Mouse (Mus musculus): ENCODE results near the gene Vps41.
A peak's percentile ranks its signal among the peaks of the same experiment; 100 is the strongest.

The Vps41 gene

DNA sequence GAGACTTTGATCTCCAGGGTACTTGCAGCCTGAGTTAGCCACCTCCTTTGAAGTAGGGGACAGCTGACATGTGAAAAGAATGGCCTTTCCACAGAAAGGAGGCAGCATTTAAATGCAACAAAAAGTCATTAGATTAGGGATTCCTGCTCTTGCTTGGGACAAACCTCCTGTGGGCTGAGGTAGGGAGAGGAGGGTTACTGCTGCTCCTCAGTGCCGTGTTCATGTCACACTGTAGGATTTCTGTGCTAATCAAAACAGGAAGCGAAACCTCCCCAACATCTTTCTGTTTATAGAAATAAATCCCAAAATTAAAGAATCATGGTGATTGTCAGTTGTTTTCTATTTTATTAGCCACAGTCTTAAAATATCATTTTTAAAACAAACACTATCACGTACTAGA lies 77.4 kb downstream of the Vps41 start:
- DNase-seq (ENCODE audit: extremely low spot score) = no peak

DNA sequence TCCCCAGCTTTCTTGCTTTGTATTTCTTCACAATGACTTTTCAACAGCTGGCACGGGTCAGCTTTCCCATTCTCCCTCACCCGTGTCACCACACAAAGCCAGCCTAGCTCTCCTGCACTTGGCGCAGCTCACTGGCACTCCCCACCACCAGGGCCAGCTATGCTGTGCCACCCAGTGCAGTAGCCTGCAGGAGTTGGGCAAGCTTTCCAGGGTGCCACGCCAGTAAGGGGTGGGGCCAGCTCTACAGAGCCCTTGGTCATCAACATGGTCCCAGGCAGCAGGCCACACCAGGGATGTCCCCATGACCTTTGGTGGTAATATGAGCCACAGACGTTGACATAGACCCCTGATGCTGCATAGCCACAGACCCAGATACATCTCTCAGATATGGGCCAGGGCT lies 80.5 kb downstream of the Vps41 start:
- no peak for DNase-seq (ENCODE audit: extremely low spot score)

DNA sequence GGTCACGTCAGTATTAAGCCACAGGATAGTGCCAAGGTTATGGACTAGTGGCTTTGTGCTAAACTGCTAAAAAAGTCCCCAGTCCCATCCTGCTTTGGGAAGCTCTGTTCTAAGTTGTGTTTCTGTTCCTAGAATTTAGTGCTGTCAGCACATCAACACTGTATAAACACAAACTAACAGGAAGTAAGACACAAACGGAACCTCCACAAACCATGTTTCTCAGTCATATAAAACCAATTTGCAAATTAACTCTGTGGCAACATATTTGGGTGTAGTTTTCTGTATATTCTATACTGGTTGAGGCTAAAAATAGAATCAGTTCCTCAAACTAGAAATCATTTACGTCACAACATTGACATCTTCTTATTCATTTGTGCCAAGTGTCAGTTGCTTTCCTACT lies 83.3 kb downstream of the Vps41 start:
- DNase-seq (ENCODE audit: extremely low spot score) = no peak

DNA sequence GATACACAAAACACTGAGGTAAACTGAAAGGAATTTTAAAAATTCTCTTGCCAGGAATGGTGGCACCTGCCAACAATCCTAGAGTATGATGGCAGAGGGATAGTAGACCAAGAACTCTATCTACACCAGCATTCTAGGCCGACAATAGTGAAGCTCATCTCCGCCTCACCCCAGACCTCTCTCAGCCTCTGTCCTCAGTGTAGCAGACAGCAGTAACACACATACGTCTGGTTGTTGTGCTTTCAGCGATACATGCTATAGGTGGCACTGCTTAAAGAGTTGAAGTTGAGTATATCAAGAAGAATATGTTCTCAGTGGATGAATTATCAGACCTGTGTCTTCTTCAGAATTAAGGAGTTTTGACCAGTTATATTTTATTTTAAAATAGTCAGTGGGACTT lies 92.4 kb downstream of the Vps41 start:
- DNase-seq (ENCODE audit: extremely low spot score) = no peak

DNA sequence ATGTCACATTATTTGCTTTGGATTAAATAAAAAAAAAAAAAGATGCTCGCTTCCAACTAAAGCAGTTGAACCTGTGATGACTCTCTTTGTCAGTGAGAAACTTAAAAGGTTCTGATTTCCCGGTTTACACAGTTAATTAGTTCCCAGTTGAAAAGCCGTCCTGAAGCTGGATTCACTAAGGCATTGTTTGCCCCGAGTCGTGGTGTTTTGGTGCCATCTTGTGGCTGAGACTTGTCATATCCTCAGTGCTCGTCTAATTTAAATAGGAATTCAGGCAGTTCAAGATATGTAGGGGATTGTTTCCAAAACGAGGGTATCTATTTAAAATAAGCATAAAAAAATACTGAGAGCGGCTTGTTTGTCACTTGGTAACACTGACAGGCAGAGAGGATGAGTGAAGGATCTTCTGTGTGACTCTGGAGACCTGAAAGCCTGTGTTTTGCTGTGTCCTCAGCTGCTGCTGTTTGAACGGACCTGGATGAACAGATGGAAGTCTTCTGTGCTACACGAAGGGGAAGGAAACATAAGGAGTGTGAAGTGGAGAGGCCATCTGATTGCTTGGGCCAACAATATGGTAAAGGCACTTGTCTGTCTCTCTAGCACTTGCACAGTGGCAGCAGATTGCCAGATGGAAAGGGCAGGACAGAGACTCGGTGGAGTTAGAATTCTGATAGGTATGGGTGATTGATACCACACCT lies 93.0 kb downstream of the Vps41 start:
- peak; percentile 76 for DNase-seq (ENCODE audit: extremely low spot score)

DNA sequence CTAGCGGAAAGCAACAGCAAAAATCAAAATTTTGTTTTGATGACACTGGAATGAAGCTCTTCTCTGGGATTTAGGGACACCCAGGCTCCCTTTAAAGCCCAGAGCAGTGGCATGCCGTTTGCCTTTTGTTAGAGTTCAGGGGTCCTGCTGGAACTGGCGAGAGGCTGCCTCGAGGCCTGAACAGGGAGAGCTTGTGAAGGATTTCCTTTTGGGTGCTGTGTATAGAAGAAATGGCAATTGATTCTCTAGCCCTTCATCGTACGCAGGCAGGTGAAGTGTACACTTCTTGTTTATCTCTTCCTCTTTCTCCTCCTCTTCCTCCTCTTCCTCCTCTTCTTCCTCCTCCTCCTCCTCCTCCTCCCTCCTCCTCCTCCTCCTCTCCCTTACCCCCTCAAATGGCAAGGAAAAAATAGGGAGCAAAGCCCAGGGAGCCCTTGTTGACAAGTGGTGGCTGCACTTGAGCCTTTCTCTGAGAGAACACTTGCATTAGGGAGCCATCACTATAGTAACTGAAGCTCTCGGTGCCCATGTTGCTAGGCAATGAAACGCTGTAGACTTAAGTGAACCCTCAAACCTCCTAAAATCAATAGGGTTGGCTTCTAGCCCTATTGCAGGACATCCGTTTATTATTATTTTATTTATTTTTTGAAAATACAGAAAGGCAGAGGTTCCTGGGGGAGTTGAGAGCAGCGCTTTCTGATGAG lies 107.5 kb downstream of the Vps41 start:
- DNase-seq (ENCODE audit: extremely low spot score) = no peak

DNA sequence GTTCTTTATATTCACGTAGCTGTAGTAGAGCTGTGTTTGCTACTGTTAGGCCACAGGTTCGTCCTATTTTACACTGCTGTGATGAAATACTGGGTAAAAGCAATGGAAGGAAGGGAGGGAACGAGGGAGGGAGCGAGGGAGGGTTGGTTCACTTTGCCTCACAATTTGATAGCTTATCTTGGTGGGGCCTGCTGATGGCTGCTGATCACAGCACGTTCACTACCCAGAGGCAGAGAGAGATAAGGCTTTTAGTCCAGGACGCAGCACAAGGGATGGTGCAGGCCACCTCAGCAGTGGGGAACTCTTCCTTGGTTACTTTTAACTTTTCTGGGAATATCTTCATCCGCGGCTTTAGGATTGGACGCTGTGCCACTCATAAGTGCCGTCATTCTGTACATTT lies 109.9 kb downstream of the Vps41 start:
- no peak for DNase-seq (ENCODE audit: extremely low spot score)

DNA sequence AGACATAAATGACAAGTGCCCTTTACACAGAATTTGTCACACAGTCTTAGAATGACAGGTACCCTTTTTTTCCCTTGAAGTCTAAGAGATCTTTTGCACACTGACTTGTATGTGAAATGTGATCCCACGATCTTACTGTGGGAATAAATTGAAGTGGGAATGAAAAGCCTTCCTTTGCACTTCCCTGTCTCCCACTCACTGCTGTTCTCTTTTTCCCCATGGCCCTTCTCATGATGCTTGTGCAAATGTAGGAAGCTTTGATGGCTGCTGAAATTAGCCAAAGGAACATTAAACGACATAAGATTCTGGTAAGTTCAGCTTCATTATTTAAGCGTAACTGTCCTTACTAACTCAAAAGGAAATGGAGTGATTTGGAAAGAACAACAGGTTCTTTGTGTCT lies 113.4 kb downstream of the Vps41 start:
- no peak for DNase-seq (ENCODE audit: extremely low spot score)

DNA sequence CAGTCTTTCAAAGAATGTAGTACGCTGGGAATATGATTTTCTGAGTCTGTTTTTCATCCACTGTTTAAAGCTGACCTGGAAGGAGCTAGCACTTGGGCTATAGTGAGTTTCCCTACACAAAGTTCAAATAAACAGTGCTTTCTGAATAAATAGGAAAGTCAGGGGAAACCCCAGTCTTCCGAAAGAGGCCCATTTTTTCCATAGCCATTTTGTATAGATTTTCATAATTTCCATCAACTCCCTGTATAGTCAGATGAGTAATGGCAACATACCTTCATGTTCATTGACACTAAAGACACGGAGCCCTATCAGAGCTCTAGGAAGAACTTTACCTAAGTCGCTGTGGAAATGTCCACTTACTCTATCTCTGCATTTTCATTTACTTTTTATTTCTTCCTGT lies 122.1 kb downstream of the Vps41 start:
- DNase-seq (ENCODE audit: extremely low spot score) = no peak

DNA sequence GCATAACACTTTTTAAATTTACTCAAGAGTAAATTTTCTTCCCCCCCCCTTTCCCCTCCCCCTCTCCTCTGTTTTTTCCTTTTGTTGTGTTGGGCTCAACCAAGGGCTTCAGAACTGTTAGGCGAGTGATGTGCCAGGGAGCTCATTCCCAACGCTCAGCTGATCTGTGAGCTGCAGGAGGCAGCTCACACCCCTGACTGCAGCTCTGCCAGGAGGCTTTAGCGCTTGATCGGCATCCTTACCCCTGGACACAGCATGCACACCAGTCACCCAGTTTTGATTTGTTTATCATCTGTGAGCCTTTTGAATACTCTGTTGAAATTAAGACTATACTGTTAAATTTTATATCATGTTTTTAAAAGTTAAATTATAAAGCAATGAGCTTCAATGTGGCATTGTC lies 123.3 kb downstream of the Vps41 start:
- DNase-seq (ENCODE audit: extremely low spot score) = no peak

DNA sequence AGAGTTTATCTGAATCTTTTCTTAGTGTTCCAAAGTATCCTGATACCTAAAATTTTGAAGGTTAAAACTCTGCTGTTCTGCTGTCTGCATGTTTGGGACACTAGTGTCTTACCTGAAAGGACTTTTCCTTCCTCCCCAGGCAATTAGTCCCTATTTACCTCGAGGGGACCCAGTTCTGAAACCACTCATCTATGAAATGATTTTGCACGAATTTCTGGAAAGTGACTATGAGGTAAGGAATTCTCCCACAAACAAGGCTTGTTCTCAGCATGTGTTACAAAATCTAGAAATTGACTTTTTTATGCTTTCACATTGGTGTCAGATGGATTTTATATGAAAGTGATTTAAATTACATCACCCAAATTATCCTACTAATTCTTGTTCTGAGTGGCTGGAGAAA lies 123.9 kb downstream of the Vps41 start:
- DNase-seq (ENCODE audit: extremely low spot score) = no peak

DNA sequence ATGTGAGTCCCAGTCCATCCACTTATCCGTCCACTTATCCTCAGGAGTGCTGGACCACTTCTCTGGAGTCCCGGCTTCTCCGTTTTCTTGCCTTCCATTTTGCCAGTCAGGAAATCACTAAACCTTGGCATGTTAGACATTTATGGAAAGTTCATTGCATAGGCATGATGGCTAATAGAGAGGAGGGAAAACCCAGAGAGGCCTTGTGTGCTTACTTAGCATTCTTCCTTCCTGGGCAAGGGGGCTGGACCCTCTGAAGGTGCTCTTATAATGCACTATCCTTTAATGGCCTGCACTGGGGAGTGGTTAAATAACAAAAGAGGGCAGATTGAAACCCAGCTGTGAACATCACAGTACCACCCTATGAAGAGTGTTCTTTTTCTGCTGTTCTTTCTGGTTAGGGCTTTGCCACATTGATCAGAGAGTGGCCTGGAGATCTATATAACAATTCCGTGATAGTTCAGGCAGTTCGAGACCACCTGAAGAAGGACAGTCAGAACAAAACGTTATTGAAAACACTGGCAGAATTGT lies 124.7 kb downstream of the Vps41 start:
- no peak for DNase-seq (ENCODE audit: extremely low spot score)

DNA sequence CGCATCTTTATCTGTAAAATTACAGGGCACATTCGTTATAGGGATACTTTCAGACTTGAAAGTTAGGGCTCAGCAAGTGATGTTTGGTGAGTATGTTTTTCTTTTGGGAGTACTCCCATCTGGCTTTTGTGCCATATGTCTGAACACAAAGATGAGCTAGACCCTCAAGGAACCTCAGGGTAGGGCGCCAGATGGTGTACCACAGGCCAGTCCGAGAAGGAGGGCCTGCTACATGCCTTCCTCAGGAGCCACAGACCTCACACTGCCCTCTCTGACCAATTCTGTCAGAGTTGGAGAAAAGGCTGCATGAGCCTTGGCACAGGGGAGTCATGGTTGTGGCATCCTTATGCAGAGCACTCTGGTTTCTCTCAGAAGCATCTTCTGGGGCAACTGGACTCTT lies 125.5 kb downstream of the Vps41 start:
- DNase-seq (ENCODE audit: extremely low spot score) = no peak

DNA sequence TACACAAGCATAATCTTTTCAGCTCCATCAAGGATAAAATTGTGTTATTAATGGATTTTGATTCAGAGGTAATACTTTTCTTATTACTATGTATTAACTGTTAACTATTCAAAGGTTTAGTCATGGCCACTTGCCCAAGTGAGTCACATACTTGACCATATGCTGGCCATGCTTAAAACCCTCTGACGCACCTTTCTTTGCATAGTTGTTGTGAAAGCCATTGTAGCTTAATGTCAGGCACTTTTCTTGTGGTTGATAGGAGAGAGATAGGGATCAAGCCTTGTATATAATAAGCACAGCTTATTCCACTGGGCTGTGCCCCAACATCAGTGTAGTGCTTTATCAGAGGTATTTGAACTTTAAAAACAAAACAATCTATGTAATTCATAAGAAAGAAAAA lies 126.5 kb downstream of the Vps41 start:
- no peak for DNase-seq (ENCODE audit: extremely low spot score)

DNA sequence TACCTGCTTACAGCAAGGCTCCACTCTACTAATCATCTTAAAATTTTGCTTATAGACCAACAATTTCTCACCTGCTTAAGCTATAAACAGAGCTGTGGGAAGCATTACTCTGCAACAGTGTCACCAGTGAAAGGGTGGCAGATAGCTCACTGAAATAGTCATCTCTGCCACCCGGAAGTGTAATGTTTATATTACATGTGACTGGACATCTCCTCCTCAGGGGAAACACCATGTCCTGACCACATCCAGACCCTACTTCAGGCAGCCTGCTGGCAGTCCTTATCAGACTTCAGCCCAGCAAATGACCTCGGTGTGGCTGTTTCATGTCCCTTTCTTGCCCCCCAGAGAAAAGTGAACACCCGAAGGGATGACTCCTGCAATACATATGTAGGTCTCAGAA lies 130.3 kb downstream of the Vps41 start:
- no peak for DNase-seq (ENCODE audit: extremely low spot score)

DNA sequence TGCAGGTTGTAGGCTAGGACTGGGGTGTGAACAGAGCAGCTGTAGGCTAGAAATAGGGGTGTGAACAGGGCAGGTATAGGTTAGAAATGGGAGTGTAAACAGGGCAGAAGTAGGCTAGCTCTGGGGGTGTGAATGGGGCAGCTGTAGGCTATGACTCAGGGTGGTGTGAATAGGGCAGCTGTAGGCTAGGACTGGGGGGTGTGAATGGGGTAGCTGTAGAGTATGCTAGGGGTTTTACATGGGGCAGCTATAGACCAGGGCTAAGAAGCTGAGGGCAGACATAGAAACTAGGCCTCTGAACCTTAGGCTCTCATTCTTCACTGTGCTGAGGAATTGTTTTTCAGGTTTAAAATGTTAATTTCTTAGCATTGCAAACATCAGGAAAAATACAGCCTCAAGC lies 132.5 kb downstream of the Vps41 start:
- DNase-seq (ENCODE audit: extremely low spot score) = no peak

DNA sequence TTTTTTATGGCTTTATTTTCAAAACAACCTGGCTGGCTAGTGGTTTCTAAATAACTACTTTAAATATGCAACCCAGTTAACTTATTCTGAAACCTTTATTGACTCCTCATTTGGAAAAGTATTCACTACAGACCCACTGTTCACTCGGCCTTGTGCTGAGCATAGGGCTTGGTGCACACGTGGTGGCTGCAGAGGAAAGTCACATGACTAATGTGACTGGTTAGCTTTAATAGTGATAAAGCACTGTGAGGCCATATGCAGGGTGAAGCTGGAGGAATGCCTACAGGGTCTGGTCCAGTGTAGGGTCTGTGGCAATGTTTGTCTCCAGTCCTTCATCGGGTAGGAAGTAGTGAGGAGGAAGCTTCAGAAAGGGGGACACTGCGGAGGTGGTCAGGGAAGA lies 134.1 kb downstream of the Vps41 start:
- no peak for DNase-seq (ENCODE audit: extremely low spot score)

DNA sequence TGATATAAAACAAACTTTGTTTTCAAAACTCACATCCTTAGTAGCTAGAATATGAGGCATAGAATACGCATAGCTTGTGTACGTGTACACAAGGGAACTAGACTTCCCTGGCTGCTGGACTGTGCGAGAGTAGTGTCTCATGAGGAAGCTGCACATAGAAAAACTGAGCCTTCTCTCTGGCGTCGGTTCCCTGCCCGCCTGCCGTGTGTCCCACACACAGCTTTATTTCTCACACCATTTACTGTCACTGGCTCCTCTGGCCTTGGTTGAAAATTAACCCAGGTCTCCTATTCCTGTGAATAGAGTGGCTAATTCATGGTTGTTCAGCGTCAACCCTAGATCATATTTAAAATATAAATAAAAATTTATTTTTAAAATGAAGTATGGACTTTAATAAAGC lies 135.6 kb downstream of the Vps41 start:
- no peak for DNase-seq (ENCODE audit: extremely low spot score)

DNA sequence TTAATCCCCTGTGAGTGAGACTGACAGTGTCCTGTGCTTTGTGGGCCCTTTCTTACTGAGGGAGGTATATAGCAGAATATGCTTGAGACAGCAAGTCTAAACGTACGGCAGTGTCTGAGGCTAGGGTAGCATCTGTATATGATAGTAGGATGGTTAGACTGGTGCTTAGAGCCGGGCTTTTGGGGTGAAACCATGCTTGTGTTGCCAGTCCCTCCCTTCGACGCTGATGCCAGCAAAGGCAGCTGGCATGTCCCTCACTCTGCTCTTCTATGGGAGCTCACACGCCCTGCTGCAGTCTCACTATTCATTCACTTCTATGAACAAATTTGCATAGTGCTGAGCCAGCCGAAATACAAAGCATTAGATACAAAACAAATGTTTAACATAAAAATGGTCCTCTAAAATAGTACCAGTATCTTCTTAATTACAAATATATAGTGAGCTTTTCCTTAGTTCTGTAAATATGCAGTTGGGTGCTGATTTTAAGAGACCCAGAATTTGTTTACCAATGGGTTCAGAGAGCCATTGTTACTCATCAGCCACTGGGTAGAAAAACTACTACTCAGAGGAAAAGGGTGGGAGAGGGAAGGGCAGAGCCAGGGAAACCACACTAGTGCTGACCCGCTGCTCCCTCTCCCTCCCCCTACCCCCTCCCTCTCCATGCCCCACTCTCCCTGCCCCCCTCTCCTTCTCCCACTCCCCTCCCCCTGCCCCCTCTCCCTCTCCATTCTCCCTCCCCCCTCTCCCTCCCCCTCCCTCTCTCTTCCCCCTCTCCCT lies 139.1 kb downstream of the Vps41 start:
- no peak for DNase-seq (ENCODE audit: extremely low spot score)

DNA sequence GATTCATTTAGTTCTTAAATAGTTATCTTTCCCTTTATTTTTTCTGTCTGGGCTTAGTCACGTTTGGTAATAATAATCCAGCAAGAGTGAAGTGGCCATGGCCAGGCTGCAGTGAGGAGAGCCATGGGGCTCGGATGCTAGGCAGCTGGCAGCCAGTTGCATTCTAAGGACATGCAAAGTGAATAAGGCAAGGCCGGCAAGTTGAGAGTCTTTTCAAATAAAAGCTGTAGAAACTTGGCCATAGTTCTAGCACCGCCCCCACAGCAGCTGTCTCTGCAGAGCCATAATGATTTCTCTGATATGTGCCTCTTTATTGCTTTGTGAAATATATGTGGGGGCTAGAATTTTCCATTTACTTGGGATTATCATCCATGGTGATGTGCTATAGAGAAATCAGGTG lies 141.1 kb downstream of the Vps41 start:
- no peak for DNase-seq (ENCODE audit: extremely low spot score)

DNA sequence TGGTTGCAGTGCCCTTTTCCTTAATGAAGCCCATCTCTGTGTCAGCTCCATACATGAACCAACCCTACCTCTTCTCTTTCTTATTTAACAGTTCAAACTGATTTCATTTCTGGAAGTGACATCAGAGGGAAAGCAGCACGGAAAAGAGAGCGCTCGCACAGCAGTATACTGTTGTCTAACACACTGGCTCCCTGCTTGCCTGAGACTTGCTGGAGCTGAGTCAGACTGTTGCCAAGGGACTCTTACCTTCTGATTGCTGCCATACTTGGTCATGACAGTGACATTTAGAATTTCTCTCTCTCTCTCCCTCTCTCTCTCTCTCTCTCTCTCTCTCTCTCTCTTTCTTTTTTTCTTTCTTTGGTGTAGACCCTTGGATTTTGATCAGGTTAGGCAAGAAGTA lies 142.3 kb downstream of the Vps41 start:
- DNase-seq (ENCODE audit: extremely low spot score) = no peak

DNA sequence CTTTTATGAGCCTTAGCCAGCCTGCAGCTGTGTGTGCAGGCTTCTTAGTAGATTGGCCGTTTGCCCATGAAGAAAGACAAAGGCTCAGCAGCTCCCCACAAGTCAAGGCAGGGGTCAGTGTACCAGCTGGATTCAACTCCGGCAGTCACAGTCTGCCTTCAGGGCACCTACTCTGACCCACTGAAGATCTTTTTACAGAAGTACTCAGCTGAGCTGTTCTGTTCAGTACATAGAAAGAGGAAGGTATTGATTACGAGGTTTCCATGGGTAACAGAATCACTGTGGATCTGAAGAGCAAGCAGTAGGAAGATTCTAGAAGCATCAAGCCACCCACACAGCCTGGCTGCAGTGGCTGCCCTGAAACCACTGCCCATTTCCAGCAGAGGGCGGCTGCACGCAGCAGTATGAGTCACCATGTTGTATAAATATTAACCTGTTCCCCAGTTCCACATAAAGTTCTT lies 151.0 kb downstream of the Vps41 start:
- DNase-seq (ENCODE audit: extremely low spot score) = peak; percentile 18

DNA sequence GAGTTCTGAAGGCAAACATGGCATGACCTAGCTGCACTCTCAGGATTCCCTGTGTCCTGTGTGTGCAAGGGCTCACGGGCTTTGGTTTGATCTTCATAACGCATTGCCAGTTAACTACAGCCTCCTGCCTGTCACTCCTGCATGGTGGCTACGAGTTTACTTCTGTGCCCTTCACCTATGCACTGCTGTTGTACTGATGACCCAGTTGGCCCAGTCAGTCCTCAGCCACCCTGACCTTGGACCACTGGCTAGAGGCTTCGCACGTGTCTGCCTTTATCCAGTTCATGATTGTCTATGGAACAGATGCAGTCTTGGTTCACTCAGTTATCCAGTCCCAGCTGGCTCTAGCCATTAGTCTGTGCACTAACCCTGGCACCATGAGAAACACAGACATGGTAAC lies 151.7 kb downstream of the Vps41 start:
- no peak for DNase-seq (ENCODE audit: extremely low spot score)
